Mouse (Mus musculus) liver, postnatal 0 days (tissue): Measurements from ENCODE around the gene Cish.

Source experiments
- CTCF ChIP-seq: sonication (generic); IDR thresholded peaks from 2 replicates; pipeline ENCODE4 v1.5.1; 2016; ENCODE audit warnings: antibody characterized with exemption, low read depth
- EP300 ChIP-seq: IDR thresholded peaks from 2 replicates; pipeline ENCODE4 v1.6.1; 2016; ENCODE audit warnings: antibody characterized with exemption, low read depth, mild to moderate bottlenecking

DNA sequence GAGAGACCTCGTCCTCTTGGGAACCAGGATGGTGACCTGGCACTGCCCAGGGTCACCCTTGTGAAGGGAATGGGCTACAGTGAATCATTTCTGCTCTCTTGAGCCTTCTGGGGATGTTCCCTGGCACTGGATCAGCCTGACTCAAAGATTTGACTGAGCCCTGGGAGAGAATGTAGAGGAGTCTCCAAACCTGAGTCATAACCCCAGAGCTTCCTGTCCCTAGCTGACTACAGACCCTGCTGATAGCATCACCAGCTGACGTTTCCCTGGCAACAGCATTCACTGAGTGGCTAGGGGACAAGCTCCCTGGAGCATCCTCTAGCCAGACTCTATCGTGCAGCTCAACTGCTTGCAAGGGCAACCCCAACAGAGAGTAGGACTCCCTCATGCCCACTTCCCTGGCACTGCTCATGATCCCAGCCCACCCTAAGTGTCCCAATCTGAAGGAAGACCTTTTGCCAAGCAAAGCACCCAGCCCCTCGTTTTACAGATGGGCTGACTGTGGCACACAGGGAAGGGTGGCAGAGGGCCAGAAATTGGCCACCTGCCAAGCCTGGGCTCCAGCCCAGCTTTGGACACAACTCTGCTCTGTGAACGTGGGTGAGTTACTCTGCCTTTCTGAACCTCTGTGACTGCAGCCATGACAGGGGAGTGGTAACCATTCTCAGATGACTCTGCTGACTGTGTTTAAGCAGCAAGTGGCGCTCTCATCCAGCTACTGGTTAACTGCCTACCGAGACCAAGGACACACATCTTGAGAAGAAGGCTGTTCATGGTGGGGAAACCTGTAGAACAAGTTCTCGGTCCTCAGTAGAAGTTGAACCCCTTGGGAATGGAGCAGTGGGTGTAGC lies 17.1 kb upstream of the Cish start:
- no peak for TF ChIP-seq CTCF
- no peak for TF ChIP-seq EP300
